Mouse (Mus musculus): Measurements from ENCODE around the gene Gm45140.
A peak's percentile ranks its signal among the peaks of the same experiment; 100 is the strongest.

Gm45140 gene

GRCm38 (mm10) chr6:87740496-87740895 is 95.1 kb downstream of the Gm45140 start:
- DNase-seq (ENCODE audit: low spot score): peak; percentile 84

DNA sequence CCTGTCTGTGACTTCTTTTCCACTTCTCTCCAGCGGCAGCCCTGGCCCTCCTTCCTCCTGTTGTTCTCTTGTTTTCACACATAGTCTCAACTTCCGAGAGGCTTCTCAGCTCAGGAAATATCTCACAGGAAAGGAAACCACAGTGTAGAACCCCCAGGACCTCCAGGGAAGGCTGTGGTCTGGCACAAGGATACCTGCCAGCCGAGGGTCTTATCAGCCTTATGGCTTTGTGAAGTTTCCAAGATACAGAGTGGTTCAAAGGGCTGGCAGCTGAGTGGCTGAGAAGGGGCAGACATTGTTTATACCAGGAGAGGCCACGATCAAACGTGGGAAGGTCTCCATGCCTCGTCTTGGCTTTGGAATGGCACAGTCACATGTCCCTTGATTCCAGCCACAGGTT is 95.7 kb downstream of the Gm45140 start:
- no peak for DNase-seq (ENCODE audit: low spot score)

Measured in c-Kit-positive CD71-positive TER-119-positive erythroid progenitor cells, embryonic 14.5 days (primary cell).